Mouse (Mus musculus) heart, embryonic 14.5 days (tissue): ENCODE measurements around the gene Lrrfip1. TPM values are rescaled to one million over a fixed set of nuclear protein-coding genes. Genes with fewer than 3 reads are reported as not detected.

Experiments used
- ATAC-seq: fragments of 200-750 bp; cut with Nextera tagmentation; 2 replicates; pipeline ENCODE4 v1.8.0; 2017; ENCODE audit warnings: low read depth, moderate TSS enrichment; ENCODE audit not compliant: insufficient number of reproducible peaks, insufficient read depth, low FRiP score
- H3K27ac ChIP-seq, 2 experiments: fragments of 200-500 bp in 1 of 2; fragments of 300-500 bp in 1 of 2; sonication (generic) in 1 of 2; replicated peaks in 1 of 2; 2 replicates each; pipeline ENCODE4 v1.5.1; 2012 to 2014; ENCODE audit warnings: low read depth in 2 of 2, low read length in 2 of 2, control low read depth in 1 of 2, mild to moderate bottlenecking in 1 of 2, mixed read lengths in 1 of 2; ENCODE audit not compliant: control insufficient read depth in 1 of 2, insufficient read depth in 1 of 2
- H3K27me3 ChIP-seq: fragments of 300-500 bp; sonication (generic); 2 replicates; pipeline ENCODE4 v1.6.1; 2014; ENCODE audit warnings: mild to moderate bottlenecking, low read length, control low read depth; ENCODE audit not compliant: control insufficient read depth, insufficient read depth
- H3K36me3 ChIP-seq: fragments of 300-500 bp; sonication (generic); 2 replicates; pipeline ENCODE4 v1.6.1; 2014; ENCODE audit warnings: mild to moderate bottlenecking, control low read depth, low read length, mixed read lengths; ENCODE audit not compliant: control insufficient read depth, insufficient read depth
- H3K4me1 ChIP-seq, 2 experiments: fragments of 200-500 bp in 1 of 2; fragments of 300-500 bp in 1 of 2; sonication (generic) in 1 of 2; 2 replicates each; pipeline ENCODE4 v1.6.1; 2012 to 2014; ENCODE audit warnings: low read length in 2 of 2, control low read depth in 1 of 2, mixed read lengths in 1 of 2; ENCODE audit not compliant: control insufficient read depth in 2 of 2, insufficient read depth in 2 of 2
- H3K4me2 ChIP-seq: fragments of 300-500 bp; sonication (generic); 2 replicates; pipeline ENCODE4 v1.6.1; 2014; ENCODE audit warnings: mild to moderate bottlenecking, low read length
- H3K4me3 ChIP-seq, 2 experiments: fragments of 200-500 bp in 1 of 2; fragments of 300-500 bp in 1 of 2; sonication (generic) in 1 of 2; 2 replicates each; pipeline ENCODE4 v1.5.1; 2012 to 2014; ENCODE audit warnings: low read length in 2 of 2, mild to moderate bottlenecking in 2 of 2, control low read depth in 1 of 2, low read depth in 1 of 2, moderate library complexity in 1 of 2; ENCODE audit not compliant: control insufficient read depth in 1 of 2, insufficient read depth in 1 of 2
- H3K9ac ChIP-seq: fragments of 300-500 bp; sonication (generic); 2 replicates; pipeline ENCODE4 v1.6.1; 2014; ENCODE audit warnings: mild to moderate bottlenecking, low read length
- H3K9me3 ChIP-seq: fragments of 300-500 bp; sonication (generic); 2 replicates; pipeline ENCODE4 v1.6.1; 2016; ENCODE audit warnings: low read length, control low read depth; ENCODE audit not compliant: control insufficient read depth
- WGBS: fragments of 180-500 bp; shearing (Covaris S2); extraction: QIAGEN DNeasy Blood & Tissue Kit; methylation state at CpG from one replicate; pipeline ENCODE4 v1.1.7; 2014; 5-methylcytosine and 5-hydroxymethylcytosine counted together
- polyA plus RNA-seq: library from polyadenylated mRNA; unstranded; fragments of >200 nt; fragmentation: Nextera tagmentation; extraction: Ambion mirVana; gene quantifications from 2 replicates; pipeline ENCODE4 v1.2.1, GENCODE M21; 2014

The Lrrfip1 gene
- polyA plus RNA-seq, 1 experiment from 2014 or later, result 151 TPM

- H3K36me3 ChIP-seq, result no peaks in the 10 kb centered on the region
- H3K9ac ChIP-seq, result peak overlapping the region; percentile 8
- H3K4me3 ChIP-seq, result no peak overlapping the region
- H3K27me3 ChIP-seq, result no peaks in the 10 kb centered on the region
- peaks cover 74 to 97% of the 10 kb centered on the region in 2 experiments for H3K4me1 ChIP-seq
- peak overlapping the region; percentile 31; the same call in 1 of the 2 replicates for H3K4me2 ChIP-seq
- H3K27ac ChIP-seq, result peak overlapping the region; percentile 38 to 78
- H3K9me3 ChIP-seq, result no peaks in the 10 kb centered on the region
- ATAC-seq, result peak; percentile 55; the same call in 1 of the 2 replicates
- 34% methylated on average over 5 of the region's 5 CpGs for WGBS
Observed at GRCm38 (mm10) chr1:91062363-91062762, 63.8 kb downstream of the Lrrfip1 start.

- ATAC-seq, result no peak
- Histone ChIP-seq H3K27me3 (no peaks in the 10 kb centered on the region), H3K4me2 (no peak overlapping the region), H3K4me3 (no peak overlapping the region), H3K27ac (peak overlapping the region in 1 of 2 experiments; percentile 78; a peak in 2 of 4 replicates), H3K9ac (0 out of 2 replicates have a peak overlapping the region, but pooled peaks have one; percentile 41), H3K9me3 (no peaks in the 10 kb centered on the region), H3K36me3 (peaks cover 7% of the 10 kb centered on the region), H3K4me1 (peaks cover 83 to 92% of the 10 kb centered on the region in 2 experiments)
- 95% methylated on average over 2 of the region's 2 CpGs for WGBS
Observed at GRCm38 (mm10) chr1:91064053-91064452, 65.5 kb downstream of the Lrrfip1 start.

GRCm38 (mm10) chr1:91064903-91065525 lies 66.5 kb downstream of the Lrrfip1 start:
- Histone ChIP-seq H3K36me3 (peaks cover 16% of the 10 kb centered on the region), H3K4me2 (no peak overlapping the region), H3K27me3 (no peaks in the 10 kb centered on the region), H3K4me3 (no peak overlapping the region), H3K9me3 (no peaks in the 10 kb centered on the region), H3K27ac (peak overlapping the region; percentile 71 to 78), H3K4me1 (peaks cover 83 to 89% of the 10 kb centered on the region in 2 experiments), H3K9ac (peak overlapping the region; percentile 41; the same call in 1 of the 2 replicates)
- WGBS, result 57% methylated on average over 11 of the region's 11 CpGs
- peak; percentile 58 for ATAC-seq

- ATAC-seq, result no peak
- Histone ChIP-seq H3K4me1 (peaks cover 83 to 89% of the 10 kb centered on the region in 2 experiments), H3K27me3 (no peaks in the 10 kb centered on the region), H3K4me2 (0 out of 2 replicates have a peak overlapping the region, but pooled peaks have one; percentile 1), H3K27ac (peak overlapping the region; percentile 71 to 78), H3K9ac (0 out of 2 replicates have a peak overlapping the region, but pooled peaks have one; percentile 41), H3K4me3 (no peak overlapping the region), H3K9me3 (no peaks in the 10 kb centered on the region), H3K36me3 (peaks cover 24% of the 10 kb centered on the region)
- WGBS, result 51% methylated on average over 6 of the region's 6 CpGs
Observed at GRCm38 (mm10) chr1:91066061-91066460, 67.5 kb downstream of the Lrrfip1 start.

- Histone ChIP-seq H3K9me3 (no peaks in the 10 kb centered on the region), H3K4me2 (no peak overlapping the region), H3K27ac (peak overlapping the region; percentile 71 to 78), H3K27me3 (no peaks in the 10 kb centered on the region), H3K4me1 (peaks cover 79 to 89% of the 10 kb centered on the region in 2 experiments), H3K4me3 (no peak overlapping the region), H3K36me3 (peaks cover 24% of the 10 kb centered on the region), H3K9ac (no peak overlapping the region)
- no peak for ATAC-seq
- 38% methylated on average over 2 of the region's 2 CpGs for WGBS
Observed at GRCm38 (mm10) chr1:91066599-91066998, 68.1 kb downstream of the Lrrfip1 start.

- H3K9ac ChIP-seq, result no peak overlapping the region
- no peaks in the 10 kb centered on the region for H3K27me3 ChIP-seq
- no peak overlapping the region for H3K4me2 ChIP-seq
- ATAC-seq, result no peak
- peaks cover 24% of the 10 kb centered on the region for H3K36me3 ChIP-seq
- H3K4me3 ChIP-seq, result no peak overlapping the region
- WGBS, result 45% methylated on average over 6 of the region's 6 CpGs
- peak overlapping the region in 1 of 2 experiments; percentile 40; a peak in 2 of 4 replicates for H3K27ac ChIP-seq
- H3K4me1 ChIP-seq, result peaks cover 74 to 87% of the 10 kb centered on the region in 2 experiments
- no peaks in the 10 kb centered on the region for H3K9me3 ChIP-seq
Observed at GRCm38 (mm10) chr1:91067716-91068115, 69.2 kb downstream of the Lrrfip1 start.

GRCm38 (mm10) chr1:91069575-91069974 lies 71.0 kb downstream of the Lrrfip1 start:
- 59% methylated on average over 6 of the region's 6 CpGs for WGBS
- Histone ChIP-seq H3K4me1 (peaks cover 63 to 85% of the 10 kb centered on the region in 2 experiments), H3K9me3 (no peaks in the 10 kb centered on the region), H3K4me3 (no peak overlapping the region), H3K4me2 (no peak overlapping the region), H3K27me3 (no peaks in the 10 kb centered on the region), H3K36me3 (peaks cover 39% of the 10 kb centered on the region), H3K27ac (peak overlapping the region; percentile 46 to 97; a peak in 3 of 4 replicates), H3K9ac (no peak overlapping the region; the same call in 1 of the 2 replicates)
- ATAC-seq, result no peak
